Mouse (Mus musculus): ENCODE measurements around the gene Dnmt3l.

DNA sequence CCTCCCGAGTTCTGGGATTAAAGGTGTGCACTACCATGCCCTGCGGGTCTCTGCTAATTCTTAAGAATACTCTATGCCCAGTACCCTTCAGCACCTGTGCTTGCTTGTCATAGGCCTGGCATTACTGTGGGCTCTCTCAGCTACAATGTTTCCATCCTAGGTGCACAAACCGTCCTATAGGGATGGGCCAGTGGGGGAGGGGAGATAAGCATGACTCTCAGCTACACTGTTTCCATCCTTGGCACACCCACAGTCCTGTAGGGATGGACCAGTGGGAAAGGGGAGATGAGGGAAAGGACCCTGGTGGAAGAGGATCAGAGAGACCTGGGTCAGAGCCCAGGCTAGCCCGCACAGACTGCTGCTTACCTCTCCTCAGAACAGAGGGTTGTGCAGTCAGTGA is 4.6 kb upstream of the Dnmt3l start:
- no peak for TF ChIP-seq GATA1 (IDR thresholded peaks at IDR 0.05; ENCODE audit: borderline replicate concordance, low read length)
- no peak for TF ChIP-seq FLI1 (IDR thresholded peaks at IDR 0.05; ENCODE audit: low read length)

All from megakaryocyte, embryonic 14.5 days (primary cell).